Mouse (Mus musculus) bone marrow macrophage, adult 2 months (primary cell): ENCODE data around the gene Spef1.

Experiments
- CTCF ChIP-seq: IDR thresholded peaks from 2 replicates; pipeline ENCODE4 v1.5.1; 2012; ENCODE audit warnings: low read depth, mild to moderate bottlenecking, low read length, moderate library complexity
- POLR2A ChIP-seq: IDR thresholded peaks from 2 replicates; pipeline ENCODE4 v1.6.1; 2012; ENCODE audit warnings: mild to moderate bottlenecking, low read depth, low read length, borderline replicate concordance

DNA sequence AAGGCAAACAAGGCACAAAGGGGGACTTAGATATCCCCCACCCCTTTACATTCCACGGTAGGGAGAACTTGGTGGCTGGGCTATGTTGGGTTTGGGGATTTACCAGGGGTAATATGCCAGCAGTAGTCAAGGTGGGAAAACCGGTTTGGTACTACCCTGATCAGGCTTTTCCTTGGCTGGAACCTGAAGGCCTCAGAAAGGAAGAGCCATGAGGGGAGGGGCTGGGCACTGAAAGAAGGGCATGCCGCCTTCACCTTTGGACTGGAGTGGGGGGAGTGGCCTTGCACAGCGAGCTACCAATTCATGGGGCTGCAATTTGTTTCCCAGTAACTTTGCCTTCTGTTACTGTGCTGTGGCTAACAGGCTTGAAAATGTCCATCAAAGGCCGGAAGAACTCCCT is 10.6 kb downstream of the Spef1 start:
- no peak for TF ChIP-seq CTCF
- no peak for TF ChIP-seq POLR2A
